Mouse (Mus musculus): ENCODE measurements around the gene Dop1b.
"Not testable (repeated sequence)": the region's sequence is repeated elsewhere in the genome, so short reads cannot be mapped to it uniquely, and the experiment has no call there.

Dop1b gene

DNA sequence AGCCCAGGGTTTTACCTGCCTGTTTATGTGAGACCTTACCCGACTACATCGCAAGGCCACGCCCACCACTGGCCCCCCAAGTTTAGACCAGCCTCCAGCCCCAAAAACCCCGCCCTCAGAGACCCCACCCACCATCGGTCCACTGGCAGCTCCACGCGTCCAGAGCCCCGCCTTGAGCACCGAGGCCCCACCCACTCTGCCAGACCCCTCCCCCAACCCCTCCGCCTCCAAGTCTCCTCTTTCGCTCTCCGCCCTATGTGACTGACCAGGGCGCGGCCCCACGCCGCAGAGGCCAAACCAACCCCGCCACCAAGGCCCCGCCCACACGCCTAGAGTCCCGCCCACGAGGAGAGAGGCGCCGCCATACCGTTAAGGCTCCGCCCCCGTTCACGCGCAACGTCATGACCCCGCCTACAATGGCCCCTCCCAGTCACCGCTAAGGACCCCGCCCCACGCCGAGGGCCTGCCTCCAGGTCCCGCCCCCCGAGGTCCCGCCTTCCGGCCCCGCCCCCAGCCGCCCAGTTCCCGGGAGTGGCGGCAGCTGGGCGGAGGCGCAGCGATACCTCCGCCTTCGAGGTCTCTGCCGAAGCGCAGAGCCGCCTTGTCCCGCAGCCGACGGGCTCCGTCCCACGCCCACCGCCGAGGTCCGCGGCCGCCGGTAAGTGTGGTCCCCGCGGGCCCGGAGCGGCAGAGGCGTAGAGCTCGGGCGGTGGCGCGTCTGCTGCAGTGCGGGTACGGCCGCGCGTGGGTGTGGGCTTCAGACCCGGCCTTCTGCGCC, at the start of gene Dop1b:
Gene Dop1b, plus strand, starts transcription at position 494 of the 778 bp plus-strand sequence.
- peak; percentile 98 for DNase-seq

DNA sequence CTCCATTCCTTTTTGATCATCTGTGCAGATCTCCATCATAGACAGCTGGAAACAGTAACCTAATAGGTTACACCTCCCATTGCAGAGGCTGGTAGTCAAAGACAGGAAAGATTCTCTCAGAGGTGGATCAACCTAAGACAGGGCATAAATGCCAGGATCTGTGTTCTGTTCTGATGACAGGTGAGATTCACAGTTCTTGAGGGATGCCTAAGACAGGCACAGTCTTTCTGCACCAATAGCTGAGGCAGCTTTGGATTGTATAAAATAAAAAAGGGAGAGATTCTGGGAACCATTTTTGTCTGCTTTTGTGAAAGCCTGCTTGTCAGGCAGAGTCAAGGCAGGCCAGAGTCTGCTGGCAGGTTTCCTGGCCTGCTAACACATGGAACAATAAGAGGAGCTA, 43.7 kb upstream of the Dop1b start:
- no peak for DNase-seq

DNA sequence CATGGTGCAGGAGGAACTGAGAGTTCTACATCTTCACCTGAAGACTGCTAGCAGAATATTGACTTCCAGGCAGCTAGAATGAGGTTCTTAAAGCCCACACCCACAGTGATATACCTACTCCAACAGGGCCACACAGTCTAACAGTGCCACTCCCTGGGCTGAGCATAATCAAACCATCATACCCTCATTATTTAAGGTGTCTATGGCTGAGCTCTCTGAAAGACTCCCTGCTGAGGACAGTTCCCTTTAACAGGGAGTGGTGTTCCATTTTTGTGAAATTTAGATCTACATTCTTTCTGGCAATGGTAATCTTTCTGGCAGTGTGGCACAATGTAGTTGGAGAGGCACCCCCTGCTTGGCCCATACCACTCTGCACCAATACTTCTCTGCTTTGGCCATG, 42.2 kb upstream of the Dop1b start:
- DNase-seq = no peak

DNA sequence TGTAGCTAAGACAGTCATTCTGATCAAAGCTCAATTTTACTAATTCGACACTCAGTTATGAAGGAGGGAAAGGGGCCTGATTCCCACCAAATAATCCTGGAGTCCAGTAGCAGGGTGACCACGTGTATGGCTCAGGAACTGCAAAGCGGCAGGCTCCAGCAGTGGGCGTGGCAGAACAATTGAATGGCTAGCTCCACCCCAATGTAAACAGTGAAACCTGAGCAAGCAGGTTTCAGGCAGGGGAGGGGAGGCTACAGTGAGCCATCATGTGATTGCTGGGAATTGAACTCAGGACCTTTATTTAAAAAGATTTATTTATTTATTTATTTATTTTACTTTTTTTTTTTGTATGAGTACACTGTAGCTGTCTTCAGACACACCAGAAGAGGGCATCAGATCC, 41.2 kb upstream of the Dop1b start:
- not testable (repeated sequence) for DNase-seq

DNA sequence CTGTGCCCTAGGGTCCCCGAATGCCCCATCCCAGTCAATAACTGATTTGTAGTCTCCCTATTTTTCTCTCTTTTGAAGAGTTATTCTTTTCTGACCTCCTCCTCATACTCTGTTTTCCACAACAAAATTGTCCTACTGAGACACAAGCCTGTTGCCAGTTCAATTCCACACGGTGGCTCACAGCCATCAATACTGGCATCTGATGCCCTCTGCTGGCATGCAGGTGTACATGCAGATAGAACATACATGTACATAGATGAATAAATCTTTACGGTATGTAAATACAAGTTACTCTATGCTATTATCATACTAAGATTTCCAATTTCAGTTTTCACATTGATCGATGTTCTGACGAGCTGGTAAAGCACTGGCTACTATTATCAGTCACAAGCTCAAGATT, 40.6 kb upstream of the Dop1b start:
- DNase-seq = no peak

DNA sequence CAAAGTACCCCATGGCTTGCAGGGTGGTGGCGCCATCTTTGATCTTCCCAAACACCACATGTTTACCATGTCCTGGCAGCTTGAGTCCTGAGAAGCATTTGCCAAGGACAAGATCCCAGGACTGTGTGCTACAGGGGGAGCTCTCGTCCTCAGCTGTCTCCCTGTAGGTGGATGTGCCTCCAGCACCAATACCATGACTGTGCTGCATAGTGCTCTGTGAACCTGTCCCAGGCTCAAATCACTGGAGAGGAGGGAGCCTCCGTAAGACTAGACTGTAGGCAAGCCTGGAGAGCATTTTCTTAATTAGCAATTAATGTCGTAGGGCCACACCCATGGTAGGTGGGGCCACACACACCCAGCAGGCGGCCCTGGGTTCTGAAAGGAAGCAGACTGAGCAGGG, 35.3 kb upstream of the Dop1b start:
- no peak for DNase-seq

DNA sequence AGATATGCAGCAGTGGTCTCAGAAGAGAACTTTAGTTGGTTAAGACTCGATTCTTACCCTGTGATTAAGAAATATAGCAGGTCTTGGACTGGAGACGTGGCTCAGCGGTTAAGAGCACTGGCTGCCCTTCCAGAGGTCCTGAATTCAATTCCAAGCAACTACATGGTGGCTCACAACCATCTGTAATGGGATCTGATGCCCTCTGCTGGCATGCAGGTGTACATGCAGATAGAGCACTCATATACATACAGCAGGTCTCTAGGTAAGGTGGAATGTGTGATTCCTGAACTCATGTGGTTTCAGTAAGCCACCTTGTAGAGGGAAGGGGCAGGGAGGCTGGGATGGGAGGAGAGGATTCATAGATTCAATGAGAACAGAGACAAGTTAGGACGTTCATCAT, 33.5 kb upstream of the Dop1b start:
- DNase-seq = no peak

DNA sequence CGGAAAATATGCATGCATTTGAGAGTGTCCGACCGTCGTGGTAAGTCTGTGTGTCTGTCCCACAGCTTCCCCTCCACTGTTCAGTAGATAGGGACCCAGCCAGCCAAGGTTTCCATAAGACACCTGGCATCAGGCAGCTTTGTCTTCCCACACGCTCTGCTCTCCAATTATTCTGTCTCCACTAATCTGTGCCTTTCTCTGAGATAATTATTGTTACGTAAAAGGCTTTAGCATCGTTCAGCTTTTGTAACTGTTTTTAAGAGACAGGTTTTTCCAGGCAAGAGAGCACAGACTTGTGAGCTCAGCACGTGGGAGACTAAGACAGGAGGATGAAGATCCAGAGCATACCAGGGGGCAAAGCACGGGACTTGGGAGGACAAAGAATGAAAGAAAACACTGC, 32.5 kb upstream of the Dop1b start:
- DNase-seq = no peak

DNA sequence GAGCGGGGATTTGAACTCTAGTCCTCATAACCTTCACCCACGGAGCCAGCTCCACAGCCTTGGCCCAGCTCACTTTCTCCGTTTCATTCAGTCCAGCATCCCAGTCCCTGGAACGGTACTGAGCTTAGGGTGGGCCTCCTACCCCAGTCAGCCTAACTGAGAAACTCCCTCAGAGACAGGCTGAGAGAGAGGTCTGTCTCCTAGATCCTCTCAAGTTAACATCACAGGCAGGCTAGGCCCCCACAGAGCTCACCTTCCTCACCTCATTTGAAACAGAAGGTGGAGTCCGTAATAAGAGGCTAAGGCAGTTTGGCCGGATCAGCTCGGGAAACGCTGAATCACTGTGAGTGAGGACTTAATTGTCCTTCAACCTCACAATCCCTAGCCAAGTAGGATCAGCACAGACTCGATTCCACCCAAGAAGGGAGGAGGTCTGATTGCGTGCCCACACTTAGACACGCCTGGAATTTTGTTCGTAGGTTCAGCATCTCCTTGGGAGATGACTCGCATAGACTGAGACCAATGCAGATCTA, 29.5 kb upstream of the Dop1b start:
- DNase-seq = no peak

DNA sequence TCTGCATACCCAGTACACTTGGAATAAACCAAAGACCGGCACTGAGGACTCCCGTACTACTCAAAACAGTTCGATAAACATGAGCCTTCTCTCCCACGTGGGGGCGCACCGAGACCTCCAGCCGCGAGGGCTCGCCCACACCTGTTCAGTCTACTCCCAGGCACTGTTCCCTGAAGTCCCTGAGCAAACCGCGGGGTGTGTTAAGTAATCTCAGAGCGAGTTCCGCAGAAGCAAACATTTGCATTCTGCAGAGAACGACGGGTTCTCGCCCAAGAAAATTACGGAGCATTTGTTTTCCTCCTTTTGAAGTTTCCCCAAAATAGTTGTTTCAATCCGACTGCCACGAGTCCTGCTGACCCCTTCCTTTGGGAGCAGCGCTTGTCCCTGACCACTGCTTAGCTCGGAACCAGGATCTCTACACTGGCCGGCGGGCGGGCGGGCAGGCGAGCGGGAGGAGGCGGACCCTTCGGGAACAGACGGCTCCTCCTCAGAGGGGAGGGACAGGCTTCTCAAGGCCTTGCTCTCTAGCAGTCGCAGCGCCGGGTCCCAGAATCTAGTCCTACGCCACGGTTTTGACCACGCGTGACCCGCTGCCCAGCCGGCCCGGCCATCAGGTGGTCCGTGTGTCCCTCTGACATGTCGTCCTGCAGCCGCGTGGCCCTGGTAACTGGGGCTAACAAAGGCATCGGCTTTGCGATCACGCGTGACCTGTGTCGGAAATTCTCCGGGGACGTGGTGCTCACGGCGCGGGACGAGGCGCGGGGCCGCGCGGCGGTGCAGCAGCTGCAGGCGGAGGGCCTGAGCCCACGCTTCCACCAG, 28.8 kb upstream of the Dop1b start, which contains the start of gene Cbr3:
Gene Cbr3, plus strand, starts transcription at position 527 of the 819 bp plus-strand sequence.
- DNase-seq = peak; percentile 86

DNA sequence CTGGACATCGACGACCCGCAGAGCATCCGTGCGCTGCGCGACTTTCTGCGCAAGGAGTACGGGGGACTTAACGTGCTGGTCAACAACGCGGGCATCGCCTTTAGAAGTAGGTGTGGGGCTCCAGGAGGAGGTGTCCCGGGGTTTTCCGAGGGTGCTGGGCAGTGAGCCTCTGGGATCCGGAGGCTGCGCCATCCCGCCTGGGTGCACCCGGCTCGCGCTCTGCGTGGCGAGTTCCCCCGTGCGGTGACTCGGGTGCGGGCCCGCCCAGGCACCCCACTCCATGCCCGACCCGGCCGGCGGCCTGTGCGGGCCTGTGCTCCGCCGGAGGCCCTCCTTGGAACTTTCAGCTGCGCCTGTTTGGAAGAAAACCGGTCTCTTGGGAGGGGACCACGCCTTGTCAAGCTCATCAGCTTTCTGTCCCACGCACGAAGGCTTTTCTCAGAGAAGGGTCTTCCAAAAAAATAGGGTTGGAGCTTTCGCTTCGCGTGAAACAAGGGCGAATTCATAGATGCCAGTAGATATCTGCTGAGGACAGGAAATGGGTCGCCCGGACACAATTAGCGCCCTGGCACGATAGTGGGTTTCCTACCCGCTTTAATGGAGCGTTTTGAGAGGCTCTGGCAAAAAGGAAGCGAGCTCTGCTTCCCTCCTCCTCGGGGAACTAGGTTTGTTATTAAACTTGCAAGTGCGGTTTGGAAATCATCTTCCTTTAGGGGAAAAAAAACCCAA, 28.0 kb upstream of the Dop1b start:
- DNase-seq = peak; percentile 38

DNA sequence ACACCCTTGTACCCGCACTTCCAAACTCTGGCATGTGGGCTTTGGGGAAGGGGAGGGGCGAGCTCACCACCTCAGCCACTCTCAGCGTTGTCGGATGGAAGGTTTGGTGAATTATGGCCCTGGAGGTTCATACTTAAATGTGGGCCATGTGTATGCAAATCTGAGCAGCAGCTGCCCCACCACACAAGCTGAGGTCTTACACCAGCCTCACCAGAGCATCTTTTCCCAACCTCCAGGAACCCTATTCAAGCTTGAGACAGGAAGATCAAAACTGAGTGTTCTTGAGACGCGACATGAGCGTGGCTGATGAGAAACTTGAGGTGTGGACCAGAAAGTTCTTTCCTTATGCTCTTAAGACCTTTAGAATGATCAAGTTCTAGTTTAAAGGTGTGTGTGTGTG, 27.3 kb upstream of the Dop1b start:
- DNase-seq = no peak

DNA sequence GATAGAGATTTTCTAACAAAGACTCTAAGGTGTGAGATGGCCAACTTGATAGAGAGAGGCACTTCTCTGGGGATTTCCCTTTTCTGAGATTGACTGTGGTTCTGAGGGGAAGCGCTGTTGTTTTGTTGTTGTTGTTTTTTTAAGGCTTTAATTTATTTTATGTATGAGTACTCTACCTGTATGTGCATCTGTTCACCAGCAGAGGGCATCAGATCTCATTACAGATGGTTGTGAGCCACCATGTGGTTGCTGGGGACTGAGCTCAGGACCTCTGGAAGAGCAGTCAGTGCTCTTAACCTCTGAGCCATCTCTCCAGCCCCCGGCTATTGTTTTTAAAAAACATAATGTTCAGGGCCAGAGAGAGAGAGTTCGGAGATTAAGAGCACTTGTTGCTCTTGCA, 25.9 kb upstream of the Dop1b start:
- DNase-seq = not testable (repeated sequence)

DNA sequence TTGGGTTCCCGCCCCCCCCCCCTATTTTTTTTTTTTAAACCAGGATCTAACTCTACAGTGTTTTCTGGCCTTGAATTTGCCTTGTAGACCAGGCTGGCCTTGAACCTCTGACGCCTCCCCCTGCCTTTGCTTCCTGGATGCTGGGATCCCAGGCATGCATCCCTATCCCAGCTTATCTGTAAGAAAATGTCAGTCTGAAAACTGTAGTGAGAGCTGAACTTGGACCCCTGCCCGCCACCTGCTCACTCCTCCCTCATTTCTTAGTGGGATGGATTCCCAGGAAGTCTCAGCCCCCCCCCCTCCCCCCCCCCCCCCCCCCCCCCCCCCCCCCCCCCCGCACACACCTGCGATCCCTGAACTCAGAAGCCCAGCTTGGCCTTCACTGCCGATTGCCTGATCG, 25.3 kb upstream of the Dop1b start:
- DNase-seq = no peak

DNA sequence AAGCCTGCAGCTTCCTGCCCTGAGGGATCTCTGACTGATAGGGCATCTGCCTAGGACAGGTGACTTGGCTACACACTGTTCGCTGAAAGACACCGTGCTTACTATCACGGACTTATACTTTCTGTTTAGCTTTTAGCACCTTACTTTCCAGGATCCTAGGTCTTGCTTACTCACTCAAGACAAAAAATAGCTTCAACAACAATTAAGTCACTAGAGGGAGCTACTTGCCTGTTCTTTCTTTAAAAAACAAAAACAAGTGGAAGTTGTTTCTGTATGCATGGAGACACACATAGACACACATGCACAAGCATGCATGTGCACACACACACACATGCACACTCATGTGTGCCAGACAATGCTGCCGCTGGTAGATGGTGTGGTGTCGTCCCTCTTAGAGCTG, 24.8 kb upstream of the Dop1b start:
- no peak for DNase-seq

DNA sequence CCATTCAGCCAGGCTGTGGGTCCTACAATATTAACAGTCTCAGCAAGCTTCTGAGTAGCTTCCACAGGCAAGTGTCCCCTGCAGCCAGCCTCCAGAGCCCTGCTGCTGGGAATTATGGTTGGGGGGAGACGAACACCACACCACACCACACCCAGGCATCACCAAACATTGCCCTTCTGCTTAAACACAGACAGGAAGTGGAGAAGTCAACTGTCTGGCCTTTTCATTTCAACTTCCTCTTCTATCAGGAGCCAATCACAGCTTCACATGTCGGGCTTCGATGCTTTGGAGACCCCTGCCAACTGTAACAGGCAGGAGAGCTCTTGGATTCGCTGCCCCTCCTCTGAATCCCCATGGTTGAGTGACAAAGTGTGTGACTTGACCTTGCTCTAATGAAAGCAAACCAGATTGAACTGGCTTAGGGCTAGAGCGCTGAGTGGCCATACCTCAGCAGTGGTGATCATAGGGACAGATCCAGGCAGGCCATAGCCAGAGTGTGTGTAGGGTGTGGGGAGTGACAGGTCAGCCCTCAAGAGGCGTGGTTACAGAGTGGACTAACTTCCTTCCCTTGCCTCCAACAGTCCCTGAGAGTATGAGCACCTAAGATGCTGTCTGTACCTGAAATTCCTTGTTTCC, 20.4 kb upstream of the Dop1b start:
- no peak for DNase-seq

DNA sequence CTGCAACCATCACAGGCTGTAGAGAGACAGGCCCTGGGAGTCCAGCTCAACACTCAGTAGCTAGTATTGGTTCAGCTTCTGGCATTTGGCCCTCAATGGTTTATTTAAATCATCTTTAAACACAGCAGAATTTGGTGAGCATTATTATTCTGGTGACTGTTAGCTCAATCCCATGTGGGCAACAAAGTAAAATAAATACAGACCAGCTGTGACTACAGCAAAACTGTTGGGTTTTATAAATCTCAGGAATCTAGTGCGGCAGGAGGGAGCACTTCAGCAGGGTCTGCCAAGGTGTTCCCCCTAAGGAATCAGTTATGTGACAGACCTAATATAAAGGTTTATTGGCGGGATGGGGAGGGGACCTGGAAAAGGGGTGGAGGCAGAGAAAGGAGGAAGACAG, 19.0 kb upstream of the Dop1b start:
- DNase-seq = no peak

DNA sequence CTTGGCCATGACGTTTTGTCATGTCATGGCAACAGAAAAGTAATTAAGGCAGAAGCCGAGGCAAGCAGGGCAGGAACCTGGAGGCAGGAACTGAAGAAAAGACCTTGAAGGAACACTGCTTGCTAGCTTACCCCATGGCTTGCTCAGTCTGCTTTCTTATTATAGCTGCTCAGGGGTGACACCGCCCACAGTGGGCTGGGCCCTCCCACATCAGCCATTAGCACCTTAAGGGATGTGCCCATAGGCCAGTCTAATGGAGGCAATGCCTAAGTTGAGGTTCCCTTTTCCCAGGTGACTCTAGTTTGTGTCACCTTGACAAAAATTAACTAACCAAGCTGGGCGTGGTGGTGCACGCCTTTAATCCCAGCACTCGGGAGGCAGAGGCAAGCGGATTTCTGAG, 4.6 kb upstream of the Dop1b start:
- DNase-seq = no peak

DNA sequence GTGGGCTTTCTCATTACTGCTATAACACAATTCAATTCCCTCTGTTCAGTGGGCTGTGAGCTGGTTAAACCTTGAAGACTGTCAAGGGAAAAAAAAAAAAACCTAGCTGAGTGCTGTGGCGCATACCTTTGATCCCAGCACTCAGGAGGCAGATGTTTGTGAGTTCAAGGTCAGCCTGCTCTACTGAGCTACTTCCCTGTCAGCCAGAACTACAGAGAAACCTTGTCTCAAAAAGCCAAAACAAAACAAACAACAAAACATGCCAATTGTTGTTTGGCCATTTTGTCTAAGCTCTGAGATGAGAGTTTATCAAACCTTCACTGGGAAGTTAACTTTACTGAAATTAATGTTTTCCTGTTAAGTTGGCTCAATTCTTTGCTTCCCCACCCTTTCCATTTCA, 2.5 kb upstream of the Dop1b start:
- no peak for DNase-seq

DNA sequence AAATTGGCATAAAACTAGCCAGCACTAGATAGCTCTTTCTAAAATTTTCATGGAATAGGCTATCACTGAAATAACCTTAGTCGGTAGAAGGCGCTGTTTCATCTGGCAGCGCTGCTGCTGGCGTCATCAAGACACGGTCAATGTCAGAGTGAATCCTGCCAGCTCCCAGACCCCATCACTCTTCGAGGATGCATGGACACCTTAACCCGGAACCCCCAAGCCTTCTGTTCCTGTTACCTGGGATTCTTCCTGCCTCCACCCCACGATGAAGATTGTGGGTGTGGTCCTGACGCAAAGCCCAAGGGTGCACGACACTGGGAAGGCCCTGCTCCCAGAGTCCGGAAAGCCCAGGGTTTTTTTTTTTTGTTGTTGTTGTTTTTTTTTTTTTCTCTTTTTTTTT, 780 bp upstream of the Dop1b start:
- peak; percentile 85 for DNase-seq

DNA sequence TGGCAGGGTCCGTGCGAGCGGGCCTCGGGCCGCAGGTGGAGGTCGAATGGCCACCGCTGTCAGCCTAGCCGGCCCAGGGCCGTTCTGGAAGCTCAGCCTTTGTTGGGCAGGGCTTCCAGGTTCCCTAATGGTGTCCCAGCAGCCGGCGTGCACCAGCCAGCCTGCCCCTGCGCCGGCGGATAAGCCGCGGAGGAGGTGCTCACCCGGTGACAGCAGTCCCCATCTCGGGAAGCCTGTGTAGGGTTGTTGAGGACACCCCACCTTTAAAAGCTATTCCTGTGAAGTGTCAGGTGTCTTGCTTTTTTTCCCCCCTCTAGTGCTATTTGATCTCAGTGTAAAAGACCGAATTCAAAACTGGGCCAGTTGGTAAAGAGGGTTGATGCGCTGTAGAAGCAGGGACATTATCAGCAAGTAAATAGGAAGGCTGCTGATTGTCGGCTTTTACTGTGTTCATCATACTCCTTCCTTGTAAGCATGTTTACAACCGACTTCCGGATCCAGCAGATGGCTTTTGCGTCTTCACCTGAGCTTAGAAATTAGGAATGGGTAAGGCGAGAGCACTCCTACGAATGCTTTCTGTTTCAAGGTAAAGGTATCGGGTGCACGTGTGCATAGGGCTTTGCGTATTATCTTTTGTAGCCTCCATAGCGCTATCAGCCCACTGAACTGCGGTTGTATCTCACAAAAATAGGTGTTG, 633 bp downstream of the Dop1b start:
- DNase-seq = no peak

DNA sequence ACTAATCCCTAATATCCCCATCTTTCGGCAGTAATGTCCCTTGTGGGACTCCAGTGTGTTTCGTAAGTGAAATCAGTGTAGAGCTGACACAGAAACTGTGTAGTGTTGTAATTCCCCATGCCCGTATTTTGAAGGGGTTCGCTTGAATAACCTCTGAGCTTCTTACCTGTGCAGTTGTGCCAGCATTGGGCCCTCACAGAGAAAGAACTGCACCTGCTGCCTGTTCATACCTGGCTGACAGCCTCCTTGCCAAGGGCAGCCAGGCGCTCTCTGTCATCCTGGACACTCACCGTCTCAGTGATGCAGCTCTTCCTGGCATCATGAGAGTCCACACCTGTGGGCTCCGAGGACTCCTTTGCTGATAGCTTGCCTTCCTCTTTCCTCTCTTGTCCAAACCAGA, 1.3 kb downstream of the Dop1b start:
- DNase-seq = no peak

Data from right cerebral cortex, adult 18-20 months (tissue).